Mouse (Mus musculus): ENCODE results near the gene Tmem144. TPM values are rescaled to one million over a fixed set of nuclear protein-coding genes. Genes with fewer than 3 reads are reported as not detected.

The Tmem144 gene
- polyA plus RNA-seq, 1 experiment from 2014 or later = 10.5 TPM

- Histone ChIP-seq H3K9me3 (replicated peaks; ENCODE audit: control insufficient read depth, low read length) (no peaks in the 10 kb centered on the region), H3K4me2 (ENCODE audit: low read depth, low read length) (no peak overlapping the region), H3K9ac (ENCODE audit: low read length) (no peak overlapping the region), H3K4me3 (ENCODE audit: low read length) (no peak overlapping the region), H3K36me3 (ENCODE audit: control insufficient read depth, insufficient read depth) (no peaks in the 10 kb centered on the region), H3K27ac (ENCODE audit: low read length) (no peak overlapping the region), H3K27me3 (ENCODE audit: control insufficient read depth, insufficient read depth, low read length) (no peaks in the 10 kb centered on the region), H3K4me1 (ENCODE audit: control insufficient read depth, insufficient read depth, low read length) (peaks cover 5% of the 10 kb centered on the region; the same call in 1 of the 2 replicates)
- 72% methylated on average over 3 of the region's 3 CpGs for WGBS
- no peak for ATAC-seq (replicated peaks; ENCODE audit: extremely low read depth, insufficient read depth, low FRiP score)
Measured at GRCm38 (mm10) chr3:79878350-79878749, 25.8 kb upstream of the Tmem144 start.

DNA sequence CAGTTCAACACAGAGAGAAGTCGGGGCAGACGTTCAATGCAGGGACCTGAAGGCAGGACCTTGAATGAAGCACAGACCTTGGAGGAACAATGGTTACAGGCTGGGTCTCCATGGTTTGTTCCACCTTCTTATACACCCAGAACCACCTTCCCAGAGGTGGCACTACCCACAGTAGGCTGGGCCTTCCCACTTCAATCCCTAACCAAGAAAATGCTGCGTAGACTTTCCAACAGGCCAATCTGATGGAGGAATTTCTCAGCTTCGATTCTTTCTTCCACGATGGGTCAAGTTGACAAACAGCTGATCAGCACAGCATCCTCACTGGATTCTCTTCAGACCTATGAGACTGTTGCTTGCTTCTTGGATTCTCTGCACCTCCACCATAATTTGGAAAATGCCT lies 22.9 kb upstream of the Tmem144 start:
- H3K9ac ChIP-seq (ENCODE audit: low read length) = no peak overlapping the region
- 0 out of 2 replicates have a peak, but pooled peaks cover 3% of the 10 kb centered on the region for H3K4me1 ChIP-seq (ENCODE audit: control insufficient read depth, insufficient read depth, low read length)
- no peak overlapping the region for H3K4me3 ChIP-seq (ENCODE audit: low read length)
- ATAC-seq (replicated peaks; ENCODE audit: extremely low read depth, insufficient read depth, low FRiP score) = no peak
- no peak overlapping the region for H3K27ac ChIP-seq (ENCODE audit: low read length)
- WGBS = 91% methylated on average over 5 of the region's 5 CpGs
- H3K4me2 ChIP-seq (ENCODE audit: low read depth, low read length) = no peak overlapping the region
- no peaks in the 10 kb centered on the region for H3K36me3 ChIP-seq (ENCODE audit: control insufficient read depth, insufficient read depth)
- no peaks in the 10 kb centered on the region for H3K9me3 ChIP-seq (replicated peaks; ENCODE audit: control insufficient read depth, low read length)
- H3K27me3 ChIP-seq (ENCODE audit: control insufficient read depth, insufficient read depth, low read length) = no peaks in the 10 kb centered on the region

DNA sequence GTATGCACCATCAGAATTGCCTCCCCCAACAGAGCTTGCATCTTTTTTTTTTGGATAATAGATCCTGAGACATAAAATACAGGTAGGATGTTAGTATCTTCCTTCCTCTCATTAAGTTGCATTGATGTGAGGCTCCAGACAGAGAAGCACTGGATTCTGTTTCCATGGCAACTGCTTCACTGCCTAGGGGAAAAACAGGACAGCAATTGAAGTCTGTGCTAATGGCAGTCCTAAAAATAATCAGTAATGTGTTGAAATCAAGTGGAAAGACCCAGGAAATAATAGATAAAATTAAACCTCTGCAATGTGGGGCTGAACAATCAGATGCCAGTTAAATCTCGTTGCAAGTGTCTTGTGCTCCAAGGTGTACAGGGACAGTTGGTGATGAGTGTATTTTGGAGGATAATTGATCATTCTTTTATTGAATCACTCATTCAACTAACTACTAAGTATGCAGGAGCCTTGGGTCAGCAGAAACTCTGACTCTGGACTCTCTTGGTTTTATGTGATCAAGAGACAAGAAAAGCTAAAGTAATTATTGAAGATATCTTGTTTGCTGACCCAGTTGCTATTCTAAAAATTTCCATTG lies 14.6 kb upstream of the Tmem144 start:
- H3K36me3 ChIP-seq (ENCODE audit: control insufficient read depth, insufficient read depth) = no peaks in the 10 kb centered on the region
- H3K9me3 ChIP-seq (replicated peaks; ENCODE audit: control insufficient read depth, low read length) = no peaks in the 10 kb centered on the region
- H3K27me3 ChIP-seq (ENCODE audit: control insufficient read depth, insufficient read depth, low read length) = no peaks in the 10 kb centered on the region
- 56% methylated on average over 1 of the region's 1 CpGs for WGBS
- no peak overlapping the region for H3K4me2 ChIP-seq (ENCODE audit: low read depth, low read length)
- no peak overlapping the region for H3K4me3 ChIP-seq (ENCODE audit: low read length)
- no peak for ATAC-seq (replicated peaks; ENCODE audit: extremely low read depth, insufficient read depth, low FRiP score)
- H3K4me1 ChIP-seq (ENCODE audit: control insufficient read depth, insufficient read depth, low read length) = no peaks in the 10 kb centered on the region
- H3K9ac ChIP-seq (ENCODE audit: low read length) = no peak overlapping the region
- H3K27ac ChIP-seq (ENCODE audit: low read length) = no peak overlapping the region

- H3K27me3 ChIP-seq (ENCODE audit: control insufficient read depth, insufficient read depth, low read length) = no peaks in the 10 kb centered on the region
- 82% methylated on average over 9 of the region's 9 CpGs for WGBS
- no peaks in the 10 kb centered on the region for H3K4me1 ChIP-seq (ENCODE audit: control insufficient read depth, insufficient read depth, low read length)
- no peaks in the 10 kb centered on the region for H3K9me3 ChIP-seq (replicated peaks; ENCODE audit: control insufficient read depth, low read length)
- H3K9ac ChIP-seq (ENCODE audit: low read length) = no peak overlapping the region
- no peaks in the 10 kb centered on the region for H3K36me3 ChIP-seq (ENCODE audit: control insufficient read depth, insufficient read depth)
- no peak overlapping the region for H3K4me2 ChIP-seq (ENCODE audit: low read depth, low read length)
- H3K4me3 ChIP-seq (ENCODE audit: low read length) = no peak overlapping the region
- no peak for ATAC-seq (replicated peaks; ENCODE audit: extremely low read depth, insufficient read depth, low FRiP score)
- H3K27ac ChIP-seq (ENCODE audit: low read length) = no peak overlapping the region
Measured at GRCm38 (mm10) chr3:79866526-79866925, 14.0 kb upstream of the Tmem144 start.

DNA sequence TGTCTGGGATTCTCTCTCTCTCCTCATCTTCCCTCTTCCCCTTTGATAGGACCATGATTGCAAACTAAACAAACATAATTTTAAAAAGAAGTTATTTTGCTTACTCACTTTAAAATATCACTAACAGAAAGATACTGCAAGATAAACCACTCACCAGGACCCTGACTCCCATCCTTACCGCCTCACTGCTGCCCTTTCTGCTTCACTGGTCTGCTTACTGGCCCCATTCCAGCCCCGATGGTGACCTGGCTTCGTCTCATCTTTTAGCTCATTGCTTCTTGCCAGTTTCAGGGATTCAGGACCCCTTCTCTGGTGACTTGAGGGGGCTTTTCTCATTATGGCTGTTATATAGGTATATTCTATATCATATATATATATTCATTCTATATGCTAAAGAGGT lies 13.5 kb upstream of the Tmem144 start:
- H3K4me2 ChIP-seq (ENCODE audit: low read depth, low read length) = no peak overlapping the region
- no peak overlapping the region for H3K4me3 ChIP-seq (ENCODE audit: low read length)
- H3K36me3 ChIP-seq (ENCODE audit: control insufficient read depth, insufficient read depth) = no peaks in the 10 kb centered on the region
- no peaks in the 10 kb centered on the region for H3K27me3 ChIP-seq (ENCODE audit: control insufficient read depth, insufficient read depth, low read length)
- H3K9ac ChIP-seq (ENCODE audit: low read length) = no peak overlapping the region
- no peak for ATAC-seq (replicated peaks; ENCODE audit: extremely low read depth, insufficient read depth, low FRiP score)
- WGBS = 81% methylated on average over 3 of the region's 3 CpGs
- H3K9me3 ChIP-seq (replicated peaks; ENCODE audit: control insufficient read depth, low read length) = no peaks in the 10 kb centered on the region
- H3K27ac ChIP-seq (ENCODE audit: low read length) = no peak overlapping the region
- no peaks in the 10 kb centered on the region for H3K4me1 ChIP-seq (ENCODE audit: control insufficient read depth, insufficient read depth, low read length)

- Histone ChIP-seq H3K4me3 (ENCODE audit: low read length) (no peak overlapping the region), H3K9ac (ENCODE audit: low read length) (no peak overlapping the region), H3K27ac (ENCODE audit: low read length) (no peak overlapping the region), H3K4me2 (ENCODE audit: low read depth, low read length) (no peak overlapping the region), H3K36me3 (ENCODE audit: control insufficient read depth, insufficient read depth) (no peaks in the 10 kb centered on the region), H3K27me3 (ENCODE audit: control insufficient read depth, insufficient read depth, low read length) (no peaks in the 10 kb centered on the region), H3K4me1 (ENCODE audit: control insufficient read depth, insufficient read depth, low read length) (no peaks in the 10 kb centered on the region), H3K9me3 (replicated peaks; ENCODE audit: control insufficient read depth, low read length) (no peaks in the 10 kb centered on the region)
- 71% methylated on average over 7 of the region's 7 CpGs for WGBS
- ATAC-seq (replicated peaks; ENCODE audit: extremely low read depth, insufficient read depth, low FRiP score) = no peak
Measured at GRCm38 (mm10) chr3:79864824-79865223, 12.3 kb upstream of the Tmem144 start.

DNA sequence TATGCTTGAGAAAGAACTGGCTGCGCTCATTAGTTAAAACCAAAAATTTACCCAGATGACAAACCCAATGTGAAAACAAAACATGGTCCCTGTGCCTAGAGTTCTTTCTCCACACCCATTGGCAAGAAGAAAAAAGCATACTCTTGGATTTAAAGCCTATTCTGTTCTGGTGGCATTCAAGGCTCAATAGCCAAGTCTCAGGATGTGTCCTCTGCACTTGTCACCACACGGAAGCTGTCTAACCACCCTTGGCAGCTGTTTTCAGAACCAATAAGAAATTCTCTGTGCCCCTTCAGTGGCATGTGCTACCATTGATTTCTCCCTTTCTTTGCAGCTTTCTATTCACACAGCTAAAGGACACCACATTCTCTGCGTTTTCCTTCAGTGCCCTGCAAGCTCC lies 5.6 kb upstream of the Tmem144 start:
- H3K27ac ChIP-seq (ENCODE audit: low read length) = no peak overlapping the region
- no peaks in the 10 kb centered on the region for H3K4me1 ChIP-seq (ENCODE audit: control insufficient read depth, insufficient read depth, low read length)
- H3K27me3 ChIP-seq (ENCODE audit: control insufficient read depth, insufficient read depth, low read length) = no peaks in the 10 kb centered on the region
- no peak overlapping the region for H3K4me2 ChIP-seq (ENCODE audit: low read depth, low read length)
- H3K9me3 ChIP-seq (replicated peaks; ENCODE audit: control insufficient read depth, low read length) = no peaks in the 10 kb centered on the region
- H3K4me3 ChIP-seq (ENCODE audit: low read length) = no peak overlapping the region
- H3K9ac ChIP-seq (ENCODE audit: low read length) = no peak overlapping the region
- H3K36me3 ChIP-seq (ENCODE audit: control insufficient read depth, insufficient read depth) = no peaks in the 10 kb centered on the region
- no peak for ATAC-seq (replicated peaks; ENCODE audit: extremely low read depth, insufficient read depth, low FRiP score)
- 81% methylated on average over 3 of the region's 3 CpGs for WGBS

DNA sequence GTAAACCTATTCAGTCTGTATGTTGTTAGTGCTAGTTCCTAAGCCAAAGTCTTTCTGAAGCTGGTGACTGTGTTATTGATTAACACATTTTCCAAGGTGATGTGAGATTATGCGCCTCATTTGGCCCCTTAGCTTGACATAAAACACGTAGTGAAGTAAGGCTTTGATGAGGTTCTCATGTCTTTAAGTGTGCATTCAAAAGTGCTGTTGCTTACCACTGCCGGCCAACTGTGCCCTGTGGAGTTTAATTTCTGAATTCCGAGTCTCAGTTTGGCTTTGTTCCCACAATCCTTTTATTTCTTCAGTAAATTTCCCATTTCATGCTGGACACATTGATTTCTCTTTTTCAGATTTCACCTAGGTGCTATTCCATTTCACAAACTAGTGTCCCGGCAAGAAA lies 5.2 kb upstream of the Tmem144 start:
- Histone ChIP-seq H3K9me3 (replicated peaks; ENCODE audit: control insufficient read depth, low read length) (no peaks in the 10 kb centered on the region), H3K36me3 (ENCODE audit: control insufficient read depth, insufficient read depth) (no peaks in the 10 kb centered on the region), H3K4me3 (ENCODE audit: low read length) (no peak overlapping the region), H3K4me2 (ENCODE audit: low read depth, low read length) (no peak overlapping the region), H3K4me1 (ENCODE audit: control insufficient read depth, insufficient read depth, low read length) (peaks cover under 1% of the 10 kb centered on the region), H3K27me3 (ENCODE audit: control insufficient read depth, insufficient read depth, low read length) (no peaks in the 10 kb centered on the region), H3K27ac (ENCODE audit: low read length) (no peak overlapping the region), H3K9ac (ENCODE audit: low read length) (no peak overlapping the region)
- whole genome bisulfite sequencing = 83% methylated on average over 5 of the region's 5 CpGs
- ATAC-seq (replicated peaks; ENCODE audit: extremely low read depth, insufficient read depth, low FRiP score) = no peak

DNA sequence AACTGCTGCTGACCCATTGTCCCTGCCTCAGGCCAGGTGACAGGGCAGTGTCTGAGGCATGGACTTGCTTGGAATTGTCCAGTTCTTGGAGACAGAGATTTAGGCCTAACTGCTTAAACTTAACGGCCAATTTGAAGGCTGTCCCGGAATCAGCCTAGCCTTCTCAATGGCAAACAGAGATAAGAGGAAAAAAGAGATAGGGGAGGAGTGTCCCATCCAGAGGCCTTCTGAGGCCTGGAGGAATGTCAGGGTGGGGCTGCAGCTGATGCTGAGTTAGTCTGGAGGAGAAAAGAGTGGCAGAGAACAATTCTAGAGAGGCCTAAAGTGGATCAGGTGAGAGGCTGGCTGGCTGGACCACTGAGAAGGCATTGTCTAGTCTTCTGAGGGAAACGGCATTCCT lies 465 bp downstream of the Tmem144 start:
- ATAC-seq (replicated peaks; ENCODE audit: extremely low read depth, insufficient read depth, low FRiP score) = no peak
- no peaks in the 10 kb centered on the region for H3K9me3 ChIP-seq (replicated peaks; ENCODE audit: control insufficient read depth, low read length)
- no peak overlapping the region for H3K9ac ChIP-seq (ENCODE audit: low read length)
- H3K4me3 ChIP-seq (ENCODE audit: low read length) = no peak overlapping the region
- no peaks in the 10 kb centered on the region for H3K36me3 ChIP-seq (ENCODE audit: control insufficient read depth, insufficient read depth)
- H3K4me1 ChIP-seq (ENCODE audit: control insufficient read depth, insufficient read depth, low read length) = peaks cover 15% of the 10 kb centered on the region
- WGBS = 32% methylated on average over 3 of the region's 3 CpGs
- H3K27ac ChIP-seq (ENCODE audit: low read length) = no peak overlapping the region
- no peaks in the 10 kb centered on the region for H3K27me3 ChIP-seq (ENCODE audit: control insufficient read depth, insufficient read depth, low read length)
- H3K4me2 ChIP-seq (ENCODE audit: low read depth, low read length) = no peak overlapping the region

Data from heart, embryonic 16.5 days (tissue).